Mouse (Mus musculus): ENCODE measurements at regions not wholly inside any gene's neighbourhood (a gene's known extent, or its start where the extent isn't known, plus 50 kb on each side); places are given as distances from the start of the nearest gene placed in this dataset.

- TF ChIP-seq EP300 (IDR thresholded peaks at IDR 0.05; ENCODE audit: insufficient read depth, low read depth, low read length), result no peak
- TF ChIP-seq POLR2A (IDR thresholded peaks at IDR 0.05; ENCODE audit: insufficient read depth, low read length), result no peak
Measured at GRCm38 (mm10) chr16:25201094-25201770, 85.4 kb upstream of the Tprg start.
